Mouse (Mus musculus) heart, adult 2 months (tissue): ENCODE measurements around the gene Sobp.

Source experiments
- CTCF ChIP-seq: fragments of 200-600 bp; IDR thresholded peaks from 2 replicates; pipeline ENCODE4 v1.8.1; 2022; ENCODE audit warnings: antibody characterized with exemption, mild to moderate bottlenecking, moderate library complexity
- POLR2A ChIP-seq: fragments of 200-500 bp; IDR thresholded peaks from 2 replicates; pipeline ENCODE4 v1.6.1; 2011; ENCODE audit warnings: mild to moderate bottlenecking, low read depth, low read length, control low read depth; ENCODE audit not compliant: insufficient read depth

DNA sequence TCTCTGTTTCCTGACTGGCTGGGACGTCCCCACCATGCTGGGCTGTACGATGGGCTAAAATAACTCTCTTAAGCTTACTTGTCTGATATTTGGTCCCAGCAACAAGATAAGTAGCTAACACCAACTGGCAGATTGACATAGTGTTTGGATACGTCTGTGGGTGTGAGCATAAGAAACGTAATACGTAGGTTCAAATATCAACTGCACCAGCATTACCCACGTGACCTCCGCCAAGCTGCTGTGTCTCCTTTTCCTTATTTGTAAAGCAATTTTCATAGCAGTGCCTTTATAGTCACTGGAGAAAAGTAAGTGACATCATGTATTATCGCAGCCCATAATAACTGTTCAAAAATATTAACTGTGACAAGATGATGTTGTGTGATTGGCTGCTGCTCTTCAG is 21.7 kb downstream of the Sobp start:
- TF ChIP-seq CTCF: no peak
- TF ChIP-seq POLR2A: no peak
